Mouse (Mus musculus) retina, postnatal 7 days (tissue): ENCODE data around the gene Golt1a.
"Not testable (repeated sequence)": the region's sequence is repeated elsewhere in the genome, so short reads cannot be mapped to it uniquely, and the experiment has no call there.

Experiments used
- DNase-seq: peaks from one replicate; pipeline ENCODE4 v3.0.0-alpha.2; 2012; ENCODE audit warnings: low read depth, low spot score

Gene Golt1a

GRCm38 (mm10) chr1:133302540-133302939 lies 7.1 kb upstream of the Golt1a start:
- DNase-seq: no peak

GRCm38 (mm10) chr1:133306842-133307241 lies 2.8 kb upstream of the Golt1a start:
- peak; percentile 46 for DNase-seq

GRCm38 (mm10) chr1:133307318-133307717 lies 2.3 kb upstream of the Golt1a start:
- DNase-seq: peak; percentile 64

- no peak for DNase-seq
Measured at GRCm38 (mm10) chr1:133311240-133311639, 1.6 kb downstream of the Golt1a start.

GRCm38 (mm10) chr1:133311946-133312345 lies 2.3 kb downstream of the Golt1a start:
- DNase-seq: no peak

GRCm38 (mm10) chr1:133314364-133314763 lies 4.8 kb downstream of the Golt1a start:
- peak; percentile 37 for DNase-seq

GRCm38 (mm10) chr1:133315775-133316174 lies 6.2 kb downstream of the Golt1a start:
- no peak for DNase-seq

GRCm38 (mm10) chr1:133316577-133316976 lies 7.0 kb downstream of the Golt1a start:
- DNase-seq: no peak

- no peak for DNase-seq
Measured at GRCm38 (mm10) chr1:133317149-133317548, 7.5 kb downstream of the Golt1a start.

- DNase-seq: no peak
Measured at GRCm38 (mm10) chr1:133321267-133321925, 11.8 kb downstream of the Golt1a start, which contains the start of gene Kiss1. Gene Kiss1, plus strand, starts transcription at chr1:133321875.

- DNase-seq: no peak
Measured at GRCm38 (mm10) chr1:133323333-133323732, 13.7 kb downstream of the Golt1a start.

GRCm38 (mm10) chr1:133325951-133326350 lies 16.4 kb downstream of the Golt1a start:
- no peak for DNase-seq

GRCm38 (mm10) chr1:133327094-133327493 lies 17.5 kb downstream of the Golt1a start:
- DNase-seq: no peak

- no peak for DNase-seq
Measured at GRCm38 (mm10) chr1:133328299-133328795, 18.7 kb downstream of the Golt1a start.

- no peak for DNase-seq
Measured at GRCm38 (mm10) chr1:133328896-133329637, 19.5 kb downstream of the Golt1a start.

- DNase-seq: no peak
Measured at GRCm38 (mm10) chr1:133329638-133329964, 20.0 kb downstream of the Golt1a start.

- no peak for DNase-seq
Measured at GRCm38 (mm10) chr1:133331142-133331541, 21.5 kb downstream of the Golt1a start.

GRCm38 (mm10) chr1:133332656-133333430 lies 23.2 kb downstream of the Golt1a start:
- DNase-seq: no peak

- DNase-seq: no peak
Measured at GRCm38 (mm10) chr1:133333937-133334336, 24.3 kb downstream of the Golt1a start.

GRCm38 (mm10) chr1:133340403-133340802 lies 30.8 kb downstream of the Golt1a start:
- not testable (repeated sequence) for DNase-seq

GRCm38 (mm10) chr1:133344357-133344756 lies 34.8 kb downstream of the Golt1a start:
- DNase-seq: no peak

GRCm38 (mm10) chr1:133346531-133346930 lies 36.9 kb downstream of the Golt1a start:
- DNase-seq: no peak
